Mouse (Mus musculus): Measurements from ENCODE around the gene Tshz2. TPM values are rescaled to one million over a fixed set of nuclear protein-coding genes. Genes with fewer than 3 reads are reported as not detected.

Tshz2 gene
- polyA plus RNA-seq, 1 experiment from 2014 or later = 36.3 TPM

DNA sequence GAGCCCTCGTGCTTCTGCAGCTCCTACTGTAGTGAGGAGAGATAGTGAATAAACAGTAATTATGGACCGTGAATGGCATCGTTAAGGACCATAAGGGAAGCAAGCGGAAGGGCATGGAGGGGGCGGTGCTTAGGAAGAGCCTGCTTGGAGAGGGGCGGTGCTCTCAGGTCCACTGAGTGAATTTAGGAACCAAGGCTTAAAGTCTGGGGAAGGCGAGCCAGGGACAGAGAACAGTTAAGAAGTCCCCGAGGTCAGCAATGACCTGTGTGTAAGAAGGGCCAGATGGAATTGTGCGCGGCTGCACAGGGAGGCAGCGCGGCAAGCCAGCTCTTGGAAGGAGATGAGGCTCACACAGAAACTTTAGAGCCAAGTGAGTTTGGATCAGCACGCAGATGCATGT is 354.4 kb downstream of the Tshz2 start:
- Histone ChIP-seq H3K9me3 (no peaks in the 10 kb centered on the region), H3K4me2 (no peak overlapping the region), H3K27me3 (no peaks in the 10 kb centered on the region), H3K4me1 (replicated peaks) (no peaks in the 10 kb centered on the region), H3K9ac (no peak overlapping the region), H3K36me3 (no peaks in the 10 kb centered on the region), H3K27ac (replicated peaks) (no peak overlapping the region), H3K4me3 (no peak overlapping the region)
- WGBS = 66% methylated on average over 13 of the region's 13 CpGs
- no peak for ATAC-seq (ENCODE audit: low FRiP score, low read depth)

DNA sequence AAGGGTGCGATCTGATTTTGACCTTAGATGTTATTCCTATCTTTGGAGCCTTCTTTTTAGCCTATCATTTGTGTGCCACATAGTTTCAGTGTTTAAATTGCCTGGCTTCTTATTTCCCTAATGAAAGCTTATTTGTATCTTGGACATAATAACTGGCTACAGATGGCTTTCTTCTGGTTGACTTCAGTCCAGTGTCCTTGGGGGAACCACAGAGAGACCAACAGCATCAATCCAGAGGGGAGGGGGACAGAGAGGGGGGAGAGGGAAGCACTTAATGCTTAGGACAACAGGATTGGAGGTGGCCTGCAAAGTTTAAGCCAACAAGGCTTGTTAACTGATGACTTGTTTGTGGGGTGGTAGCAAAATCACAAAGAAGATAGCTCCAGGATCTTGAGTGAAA is 356.4 kb downstream of the Tshz2 start:
- no peak for ATAC-seq (ENCODE audit: low FRiP score, low read depth)
- Histone ChIP-seq H3K4me3 (no peak overlapping the region), H3K27me3 (no peaks in the 10 kb centered on the region), H3K4me2 (no peak overlapping the region), H3K9me3 (no peaks in the 10 kb centered on the region), H3K36me3 (no peaks in the 10 kb centered on the region), H3K27ac (replicated peaks) (no peak overlapping the region), H3K4me1 (replicated peaks) (no peaks in the 10 kb centered on the region), H3K9ac (no peak overlapping the region)
- 97% methylated on average over 1 of the region's 1 CpGs for WGBS

DNA sequence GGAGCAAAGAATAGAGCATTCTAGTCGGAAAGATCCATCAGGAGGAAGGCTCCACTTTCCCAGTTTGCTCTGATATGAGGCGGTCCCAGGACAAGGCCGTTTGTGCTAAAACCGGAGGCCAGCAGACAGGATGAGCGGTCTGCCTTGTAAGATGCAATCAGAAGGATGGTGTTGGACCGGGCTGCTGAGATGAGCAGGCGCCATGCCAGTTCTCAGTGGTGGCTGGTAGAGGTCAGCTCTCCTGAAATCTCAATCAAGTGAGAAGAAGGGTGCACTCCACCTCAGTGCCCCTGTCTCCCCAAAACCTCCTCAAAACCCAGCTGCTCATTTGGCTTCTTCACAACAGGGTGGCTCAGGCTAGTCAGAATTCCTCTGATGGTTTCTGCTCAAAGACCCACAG is 358.2 kb downstream of the Tshz2 start:
- Histone ChIP-seq H3K36me3 (no peaks in the 10 kb centered on the region), H3K4me3 (no peak overlapping the region), H3K4me2 (no peak overlapping the region), H3K9ac (no peak overlapping the region), H3K4me1 (replicated peaks) (peaks cover 6% of the 10 kb centered on the region), H3K27ac (replicated peaks) (no peak overlapping the region), H3K27me3 (no peaks in the 10 kb centered on the region), H3K9me3 (no peaks in the 10 kb centered on the region)
- WGBS = 86% methylated on average over 7 of the region's 7 CpGs
- ATAC-seq (ENCODE audit: low FRiP score, low read depth) = no peak

DNA sequence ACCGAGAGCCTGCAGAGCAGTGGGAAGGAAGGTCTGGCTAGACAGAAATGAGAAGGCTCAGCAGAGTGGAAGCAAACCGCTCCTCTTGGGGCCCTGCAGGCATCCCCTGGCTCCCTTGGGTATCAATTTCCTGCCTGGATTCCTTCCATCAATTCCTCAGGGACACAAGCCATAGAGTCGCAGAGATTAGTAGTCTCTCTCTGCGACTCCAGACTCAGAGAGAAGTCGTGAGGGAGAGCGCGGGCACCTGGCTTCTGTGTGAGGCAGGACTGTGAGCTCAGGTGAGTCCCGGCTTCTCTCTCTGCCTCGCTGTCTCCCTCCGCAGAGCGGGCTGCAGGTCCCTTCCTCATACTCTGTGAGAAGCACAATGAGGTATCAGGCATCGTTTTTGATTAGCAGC is 363.2 kb downstream of the Tshz2 start:
- Histone ChIP-seq H3K27ac (replicated peaks) (peak overlapping the region; percentile 12; the same call in 1 of the 2 replicates), H3K4me1 (replicated peaks) (peaks cover 43% of the 10 kb centered on the region), H3K27me3 (no peaks in the 10 kb centered on the region), H3K9me3 (no peaks in the 10 kb centered on the region), H3K9ac (no peak overlapping the region), H3K4me3 (no peak overlapping the region), H3K4me2 (no peak overlapping the region), H3K36me3 (no peaks in the 10 kb centered on the region)
- no peak for ATAC-seq (ENCODE audit: low FRiP score, low read depth)
- WGBS = 45% methylated on average over 12 of the region's 12 CpGs

DNA sequence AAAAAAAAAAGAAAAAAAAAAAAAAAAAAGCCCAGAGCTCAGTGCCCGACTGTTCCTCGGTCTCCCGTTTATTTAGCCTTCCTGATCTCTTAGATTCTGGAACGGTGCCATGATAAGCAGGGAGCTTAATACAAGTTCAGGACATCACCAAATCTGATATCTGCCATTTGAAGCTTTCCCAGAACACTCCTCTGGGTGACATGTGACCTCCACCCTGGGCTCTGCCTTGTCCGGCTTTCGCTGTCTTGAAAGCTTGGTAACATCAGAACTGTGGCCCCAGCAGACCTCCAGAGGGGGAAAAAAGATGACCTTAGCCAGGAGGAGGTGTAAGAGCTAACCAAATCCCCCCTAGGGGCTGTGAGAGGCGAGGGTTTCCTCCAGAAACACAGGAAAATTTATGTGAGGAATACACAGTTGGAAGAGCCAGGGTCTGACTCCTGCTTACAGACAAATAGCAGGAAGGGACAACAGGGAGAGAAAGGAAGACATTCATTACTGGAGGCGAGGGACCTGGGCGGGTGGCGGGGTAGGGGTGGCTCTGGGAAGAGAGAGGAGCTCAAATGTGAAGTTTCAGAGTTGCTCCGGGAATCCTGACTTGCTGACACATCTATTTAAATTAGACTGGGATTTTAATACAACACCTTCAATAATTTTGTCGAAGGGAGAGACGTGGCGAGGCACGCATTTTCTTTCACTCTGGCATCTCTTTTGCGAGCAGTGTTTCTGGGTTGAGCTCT is 363.9 kb downstream of the Tshz2 start:
- no peak overlapping the region for H3K4me3 ChIP-seq
- no peaks in the 10 kb centered on the region for H3K36me3 ChIP-seq
- no peak overlapping the region for H3K27ac ChIP-seq (replicated peaks)
- H3K9ac ChIP-seq = no peak overlapping the region
- WGBS = 53% methylated on average over 16 of the region's 16 CpGs
- H3K27me3 ChIP-seq = no peaks in the 10 kb centered on the region
- no peak for ATAC-seq (ENCODE audit: low FRiP score, low read depth)
- peaks cover 43% of the 10 kb centered on the region for H3K4me1 ChIP-seq (replicated peaks)
- no peaks in the 10 kb centered on the region for H3K9me3 ChIP-seq
- H3K4me2 ChIP-seq = no peak overlapping the region

DNA sequence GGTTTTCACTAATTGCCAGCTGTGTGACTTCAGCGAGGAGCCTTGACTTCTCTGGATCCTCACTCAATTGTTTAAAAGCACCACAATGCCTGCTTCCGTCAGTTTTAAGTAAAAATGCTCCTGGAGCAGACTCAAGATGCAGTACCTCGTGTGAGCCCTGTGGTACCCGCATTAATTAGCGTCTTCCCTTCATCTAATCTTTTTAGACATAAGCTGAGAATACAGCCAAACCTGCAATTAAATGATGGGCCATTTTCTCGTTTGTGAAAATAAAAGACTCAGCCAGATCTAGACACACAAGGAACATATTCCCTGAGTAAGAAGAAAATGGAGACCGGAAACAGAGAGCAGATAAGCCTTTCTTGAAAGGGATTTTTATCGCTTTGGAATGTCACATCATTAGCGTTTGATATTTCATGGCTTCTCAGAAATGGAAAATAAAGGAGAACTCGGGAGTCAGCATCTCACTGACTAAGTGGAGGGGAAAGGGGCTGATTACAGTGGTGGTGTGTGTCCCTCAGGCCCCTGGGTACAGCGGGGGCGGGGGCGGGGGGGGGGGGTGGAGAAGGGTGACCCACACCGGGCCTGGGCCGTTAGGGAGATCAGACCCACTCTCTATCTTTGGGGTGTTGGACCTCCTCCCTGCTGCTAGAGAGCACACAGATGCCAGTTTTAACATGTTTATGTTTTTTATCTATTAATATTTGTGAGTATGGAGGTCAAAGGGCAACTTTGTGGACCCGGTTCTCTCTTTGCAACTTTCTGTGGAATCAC is 364.6 kb downstream of the Tshz2 start:
- peaks cover 44% of the 10 kb centered on the region for H3K4me1 ChIP-seq (replicated peaks)
- no peak overlapping the region for H3K9ac ChIP-seq
- H3K27ac ChIP-seq (replicated peaks) = no peak overlapping the region; the same call in 1 of the 2 replicates
- H3K4me2 ChIP-seq = no peak overlapping the region
- no peak overlapping the region for H3K4me3 ChIP-seq
- H3K27me3 ChIP-seq = no peaks in the 10 kb centered on the region
- no peak for ATAC-seq (ENCODE audit: low FRiP score, low read depth)
- WGBS = 63% methylated on average over 16 of the region's 16 CpGs
- no peaks in the 10 kb centered on the region for H3K9me3 ChIP-seq
- no peaks in the 10 kb centered on the region for H3K36me3 ChIP-seq

DNA sequence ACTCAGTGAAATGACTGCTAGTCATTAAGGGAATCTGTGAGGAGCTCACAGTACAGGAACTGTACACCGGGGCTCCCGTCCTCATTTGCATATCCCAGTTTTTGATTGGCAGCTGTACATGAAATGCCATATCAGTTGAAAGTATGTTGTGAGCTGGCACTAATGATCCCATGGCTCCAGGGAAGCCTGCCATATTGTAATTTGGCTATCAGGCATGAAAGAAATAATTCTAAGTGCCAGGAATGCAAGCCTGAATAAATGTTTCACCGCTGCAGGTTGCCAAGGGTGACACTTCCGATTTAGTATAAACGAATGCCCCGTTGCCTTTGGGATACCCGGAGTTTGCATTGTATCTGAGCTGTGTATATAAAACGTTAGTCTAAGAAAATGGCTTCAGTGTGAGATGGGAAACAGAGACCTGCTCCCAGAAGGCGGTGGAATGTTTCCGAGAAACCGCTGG is 366.1 kb downstream of the Tshz2 start:
- no peaks in the 10 kb centered on the region for H3K9me3 ChIP-seq
- 15% methylated on average over 11 of the region's 11 CpGs for WGBS
- H3K4me2 ChIP-seq = peak overlapping the region; percentile 36
- ATAC-seq (ENCODE audit: low FRiP score, low read depth) = peak; percentile 46; the same call in 1 of the 2 replicates
- peaks cover 59% of the 10 kb centered on the region for H3K4me1 ChIP-seq (replicated peaks)
- no peak overlapping the region for H3K9ac ChIP-seq
- H3K36me3 ChIP-seq = no peaks in the 10 kb centered on the region
- H3K4me3 ChIP-seq = no peak overlapping the region
- H3K27ac ChIP-seq (replicated peaks) = peak overlapping the region; percentile 70
- H3K27me3 ChIP-seq = no peaks in the 10 kb centered on the region

DNA sequence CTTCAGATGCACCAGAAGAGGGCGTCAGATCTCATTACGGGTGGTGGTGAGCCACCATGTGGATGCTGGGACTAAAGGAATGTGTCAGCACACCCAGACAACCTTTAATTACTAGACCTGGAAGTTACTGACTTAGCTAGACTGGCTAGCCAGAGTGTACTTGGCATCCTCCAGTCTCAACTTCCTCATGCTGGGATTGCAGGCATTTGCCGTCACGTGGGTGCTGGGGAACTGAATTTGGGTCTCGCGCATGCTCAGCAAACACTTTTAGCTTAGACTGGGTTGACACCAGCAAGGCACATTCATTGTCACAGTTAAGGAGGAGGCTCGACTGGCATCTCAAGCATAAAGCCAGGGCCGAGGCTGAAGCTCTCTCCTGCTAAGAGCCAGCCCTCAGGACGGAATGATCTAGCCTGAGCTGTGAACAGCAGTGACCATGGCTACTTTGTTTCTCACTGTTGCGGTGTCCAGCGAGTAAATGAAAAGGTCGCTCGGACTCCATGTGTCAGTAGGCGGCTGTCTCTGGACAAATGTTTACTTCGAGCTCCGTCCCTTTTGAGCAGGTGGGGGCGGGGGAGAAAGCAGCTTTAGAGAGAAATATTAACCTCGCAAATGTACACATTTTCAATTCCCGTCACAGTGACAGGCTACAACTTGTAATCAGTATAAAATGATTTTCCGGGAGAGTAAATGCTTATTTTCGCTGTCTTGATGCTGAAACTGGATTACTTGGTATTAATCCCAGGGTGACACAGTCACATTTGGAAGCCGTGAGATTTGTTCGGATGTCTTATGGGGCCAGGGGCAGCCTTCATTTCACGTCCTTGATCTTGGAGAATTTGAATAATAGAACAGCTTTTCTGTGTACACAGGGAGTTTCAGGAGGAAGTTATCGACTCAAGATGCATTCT is 370.0 kb downstream of the Tshz2 start:
- no peak for ATAC-seq (ENCODE audit: low FRiP score, low read depth)
- H3K9ac ChIP-seq = no peak overlapping the region

DNA sequence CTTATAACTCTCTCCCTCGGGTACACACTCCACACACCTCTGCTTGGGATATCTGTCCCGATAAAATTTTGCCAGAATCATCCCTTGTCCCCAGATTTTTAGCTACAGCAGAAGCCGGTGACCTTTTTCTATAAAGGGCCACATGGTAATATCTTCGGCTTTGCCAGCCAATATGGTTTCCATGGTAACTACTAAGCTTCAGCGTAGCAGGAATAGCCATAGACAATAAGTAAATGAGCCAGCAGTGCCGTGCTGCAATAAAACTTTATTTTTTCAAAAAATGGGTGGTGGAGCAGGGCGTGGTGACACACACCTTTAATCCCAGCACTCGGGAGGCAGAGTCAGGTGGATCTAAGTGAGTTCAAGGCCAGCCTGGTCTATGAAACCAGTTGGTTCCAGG is 370.9 kb downstream of the Tshz2 start:
- Histone ChIP-seq H3K27ac (replicated peaks) (peak overlapping the region; percentile 27), H3K9me3 (no peaks in the 10 kb centered on the region), H3K27me3 (no peaks in the 10 kb centered on the region), H3K4me2 (no peak overlapping the region), H3K4me1 (replicated peaks) (peaks cover 26% of the 10 kb centered on the region), H3K9ac (no peak overlapping the region), H3K36me3 (no peaks in the 10 kb centered on the region), H3K4me3 (no peak overlapping the region)
- 48% methylated on average over 8 of the region's 8 CpGs for WGBS
- ATAC-seq (ENCODE audit: low FRiP score, low read depth) = no peak

More for the DNA sequence above, 370.0 kb downstream of the Tshz2 start:
- 43% methylated on average over 25 of the region's 25 CpGs for WGBS
- Histone ChIP-seq H3K4me1 (replicated peaks) (peaks cover 34% of the 10 kb centered on the region), H3K27me3 (no peaks in the 10 kb centered on the region), H3K9me3 (no peaks in the 10 kb centered on the region), H3K4me3 (no peak overlapping the region), H3K4me2 (peak overlapping the region; percentile 22), H3K36me3 (no peaks in the 10 kb centered on the region), H3K27ac (replicated peaks) (peak overlapping the region; percentile 27)

DNA sequence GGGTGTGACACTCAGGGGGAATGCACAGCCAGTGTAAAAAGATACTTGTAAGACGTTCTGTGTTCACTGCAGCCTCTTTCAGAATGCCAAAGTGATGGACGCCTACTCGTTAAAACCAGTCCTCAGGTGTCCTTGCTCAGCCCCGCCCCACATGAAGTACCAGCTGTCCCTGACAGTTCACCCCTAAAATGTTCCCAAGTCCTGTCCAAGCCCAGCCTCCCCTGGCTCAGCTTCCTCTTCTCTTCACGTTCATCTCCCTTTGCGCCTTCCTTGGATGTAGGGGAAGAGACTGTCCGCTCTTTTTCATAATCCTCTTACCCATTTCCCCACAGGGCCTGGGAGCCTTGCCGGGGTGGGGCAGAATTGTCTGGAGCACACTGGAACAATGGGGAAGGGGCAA is 374.0 kb downstream of the Tshz2 start:
- H3K27me3 ChIP-seq = no peaks in the 10 kb centered on the region
- no peak overlapping the region for H3K9ac ChIP-seq
- 76% methylated on average over 8 of the region's 8 CpGs for WGBS
- H3K9me3 ChIP-seq = no peaks in the 10 kb centered on the region
- no peak overlapping the region for H3K4me2 ChIP-seq
- no peak overlapping the region for H3K4me3 ChIP-seq
- no peaks in the 10 kb centered on the region for H3K36me3 ChIP-seq
- H3K4me1 ChIP-seq (replicated peaks) = peaks cover 30% of the 10 kb centered on the region
- no peak for ATAC-seq (ENCODE audit: low FRiP score, low read depth)
- no peak overlapping the region for H3K27ac ChIP-seq (replicated peaks)

DNA sequence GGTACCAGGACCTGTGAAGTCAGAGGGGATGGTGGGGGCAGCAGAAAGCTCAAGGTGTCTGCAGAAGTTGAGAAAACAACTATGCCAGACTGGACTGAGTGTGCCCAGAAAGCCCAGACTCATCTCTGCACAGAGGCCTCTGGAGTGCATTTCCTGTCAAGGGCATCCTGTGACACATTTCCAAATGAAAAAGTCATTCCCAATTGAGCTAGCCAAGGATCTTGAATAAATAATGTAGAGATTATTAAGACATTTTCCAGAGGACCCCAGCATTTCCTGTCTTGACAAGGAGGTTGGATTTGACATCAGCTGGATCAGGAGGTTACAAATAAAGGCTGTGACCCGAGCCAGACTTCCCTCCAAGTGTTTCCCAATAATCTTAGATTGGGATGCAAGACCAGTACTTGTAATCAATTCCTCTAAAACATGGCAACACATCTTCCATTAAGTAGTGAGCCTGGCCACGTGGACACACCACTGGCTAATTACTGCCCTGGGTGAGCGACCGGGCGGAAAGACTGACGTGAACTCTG is 374.7 kb downstream of the Tshz2 start:
- Histone ChIP-seq H3K4me3 (no peak overlapping the region), H3K36me3 (no peaks in the 10 kb centered on the region), H3K27ac (replicated peaks) (no peak overlapping the region), H3K4me1 (replicated peaks) (peaks cover 34% of the 10 kb centered on the region), H3K4me2 (no peak overlapping the region), H3K27me3 (no peaks in the 10 kb centered on the region), H3K9me3 (no peaks in the 10 kb centered on the region), H3K9ac (no peak overlapping the region)
- ATAC-seq (ENCODE audit: low FRiP score, low read depth) = no peak
- 72% methylated on average over 6 of the region's 6 CpGs for WGBS
